Mouse (Mus musculus): Measurements from ENCODE around the gene Gdf15. TPM values are rescaled to one million over a fixed set of nuclear protein-coding genes. Genes with fewer than 3 reads are reported as not detected.

Gene Gdf15
- not detected for polyA plus RNA-seq (2017; shearing (Covaris generic))

DNA sequence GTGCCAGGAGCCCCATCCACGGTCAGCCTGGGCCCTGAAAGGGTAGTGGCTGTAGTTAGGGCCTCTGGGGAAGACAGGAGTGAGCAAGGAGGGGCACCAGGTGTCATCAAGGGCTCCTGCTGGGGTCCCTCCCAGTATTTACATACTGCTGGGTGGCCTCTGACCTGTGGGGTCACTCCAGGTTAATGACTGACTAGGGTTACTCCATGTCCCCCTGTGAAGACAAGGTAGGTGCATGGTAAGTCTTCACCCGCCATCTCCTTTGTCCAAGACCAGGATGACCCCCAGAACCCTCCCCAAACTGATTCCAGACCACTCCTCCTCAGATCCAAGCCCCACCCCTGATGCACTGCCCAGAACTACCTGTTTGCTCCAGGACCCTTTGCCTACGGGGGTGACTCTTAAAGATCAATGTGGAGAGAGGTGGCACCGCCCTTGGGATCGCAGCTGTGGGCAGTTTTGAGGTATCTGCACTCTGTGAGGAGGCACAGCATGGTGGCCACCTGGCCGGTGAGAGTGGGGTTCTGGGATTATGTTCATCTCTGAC, at the start of gene Gdf15:
Gene Gdf15 (minus strand): TSS at position 111 of the 547 bp plus-strand sequence.

DNA sequence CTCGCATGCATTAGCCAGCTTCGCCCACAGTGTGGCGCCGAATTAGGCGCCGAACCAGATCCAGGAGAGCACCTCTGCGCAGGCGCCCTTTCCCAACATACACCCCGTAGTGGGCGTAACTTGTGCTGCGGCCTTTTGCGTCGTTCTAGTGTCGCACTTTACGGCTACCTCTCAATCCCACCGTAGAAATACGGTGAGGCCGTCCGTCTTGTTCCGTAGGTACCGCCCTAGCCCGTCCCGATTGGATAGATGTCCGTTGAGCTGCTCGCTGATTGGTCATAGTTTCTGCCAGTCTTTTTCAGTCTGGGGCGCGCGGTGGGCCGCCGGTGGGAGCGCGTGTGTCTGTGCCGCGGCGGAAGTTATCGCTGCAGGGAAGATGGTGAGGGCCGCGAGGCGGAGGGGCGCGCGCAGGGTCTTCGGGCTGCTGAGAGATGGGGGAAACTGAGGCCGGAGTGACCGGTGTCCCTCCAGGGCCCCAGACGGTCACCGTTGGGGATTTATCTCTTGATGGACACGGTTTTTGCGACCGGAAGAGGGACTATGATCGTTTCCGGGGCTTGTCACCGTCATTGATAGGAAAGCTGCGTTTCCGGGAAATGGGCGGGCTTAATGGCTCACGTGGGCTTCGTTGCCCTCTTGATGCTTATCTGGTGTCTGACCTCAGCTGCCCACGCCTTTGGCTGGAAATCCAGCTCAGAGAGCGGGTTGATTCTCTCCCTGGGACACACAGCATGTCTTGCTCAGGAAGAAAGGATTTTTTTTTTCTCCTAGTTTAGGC, 41.0 kb upstream of the Gdf15 start, which contains the start of gene Lsm4:
Gene Lsm4 (plus strand): TSS at position 170 of the 778 bp plus-strand sequence.

DNA sequence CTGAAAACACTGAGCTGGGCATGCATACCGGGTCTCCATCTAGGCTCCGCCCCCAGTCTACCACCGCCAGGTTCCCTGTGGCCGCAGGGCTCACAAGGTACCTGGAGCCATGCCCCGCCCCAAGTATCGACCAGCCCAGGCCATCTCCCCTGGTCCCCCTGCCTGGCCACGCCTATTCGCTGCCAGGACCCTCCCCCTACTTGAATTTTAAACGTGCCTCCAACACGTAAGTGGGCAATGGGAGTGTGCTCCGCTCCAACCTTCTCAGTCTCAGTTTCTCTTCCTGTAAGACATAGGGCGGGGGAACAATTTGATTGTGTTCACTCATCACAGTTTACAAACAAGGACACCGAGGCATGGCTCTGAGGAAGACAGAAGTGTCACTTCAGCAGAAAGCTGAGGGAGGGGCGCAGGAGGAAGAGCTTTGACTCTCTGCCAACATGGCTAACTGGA, 28.0 kb upstream of the Gdf15 start, which contains the start of gene Pgpep1:
Gene Pgpep1 (minus strand): TSS at position 116 of the 453 bp plus-strand sequence.

DNA sequence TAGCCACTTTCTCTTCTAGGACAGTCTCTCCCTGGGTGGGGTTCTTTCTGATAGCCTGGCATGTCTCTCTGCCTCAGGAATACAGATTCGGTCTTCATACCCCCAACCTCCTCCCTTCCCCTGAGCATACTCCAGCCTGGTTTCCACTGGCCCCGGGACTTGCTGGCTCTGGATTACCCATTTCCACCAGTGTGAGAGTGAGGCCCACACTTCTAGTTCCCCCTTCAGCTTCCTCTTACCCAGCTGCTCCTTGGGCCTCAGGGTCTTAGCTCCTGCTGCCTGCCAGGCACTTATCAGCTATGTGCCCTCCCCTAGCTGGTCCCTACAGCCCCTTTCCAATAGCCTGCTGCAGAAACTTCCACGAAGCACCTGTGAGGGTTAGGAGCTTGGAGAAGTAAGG, 16.4 kb downstream of the Gdf15 start, which contains the start of gene Lrrc25:
Gene Lrrc25 (plus strand): TSS at position 262 of the 400 bp plus-strand sequence.

DNA sequence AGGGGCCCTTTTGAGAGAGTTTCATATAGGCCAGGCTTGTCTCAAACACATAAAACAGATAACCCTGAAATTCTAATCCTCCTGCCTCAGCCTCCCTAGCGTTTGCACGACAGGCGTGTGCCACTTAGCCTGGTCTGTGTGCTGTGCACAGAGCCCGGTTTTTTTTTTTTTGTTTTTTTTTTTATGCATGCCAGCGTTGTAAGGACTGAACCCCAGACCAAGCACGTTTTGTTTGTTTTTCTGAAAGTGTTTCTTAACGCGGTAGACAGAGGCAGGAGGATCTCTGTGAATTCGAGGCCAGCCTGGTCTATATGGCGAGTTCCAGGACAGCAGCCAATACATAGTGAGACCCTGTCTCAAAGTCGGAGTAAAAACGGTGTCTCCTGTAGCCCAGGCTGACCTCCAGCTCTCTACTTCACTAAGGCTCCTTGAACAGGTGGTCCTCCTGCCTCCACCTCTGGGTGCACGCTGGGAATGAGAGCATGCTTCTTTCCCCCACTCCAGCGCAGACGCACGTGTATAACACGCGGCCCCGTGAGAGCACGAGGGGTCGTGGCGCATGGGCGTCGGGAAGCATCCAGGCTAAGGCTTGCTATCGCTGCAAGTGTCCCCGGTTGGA, 23.4 kb downstream of the Gdf15 start, which contains the start of gene Ssbp4:
Gene Ssbp4 (minus strand): TSS at position 124 of the 619 bp plus-strand sequence.

DNA sequence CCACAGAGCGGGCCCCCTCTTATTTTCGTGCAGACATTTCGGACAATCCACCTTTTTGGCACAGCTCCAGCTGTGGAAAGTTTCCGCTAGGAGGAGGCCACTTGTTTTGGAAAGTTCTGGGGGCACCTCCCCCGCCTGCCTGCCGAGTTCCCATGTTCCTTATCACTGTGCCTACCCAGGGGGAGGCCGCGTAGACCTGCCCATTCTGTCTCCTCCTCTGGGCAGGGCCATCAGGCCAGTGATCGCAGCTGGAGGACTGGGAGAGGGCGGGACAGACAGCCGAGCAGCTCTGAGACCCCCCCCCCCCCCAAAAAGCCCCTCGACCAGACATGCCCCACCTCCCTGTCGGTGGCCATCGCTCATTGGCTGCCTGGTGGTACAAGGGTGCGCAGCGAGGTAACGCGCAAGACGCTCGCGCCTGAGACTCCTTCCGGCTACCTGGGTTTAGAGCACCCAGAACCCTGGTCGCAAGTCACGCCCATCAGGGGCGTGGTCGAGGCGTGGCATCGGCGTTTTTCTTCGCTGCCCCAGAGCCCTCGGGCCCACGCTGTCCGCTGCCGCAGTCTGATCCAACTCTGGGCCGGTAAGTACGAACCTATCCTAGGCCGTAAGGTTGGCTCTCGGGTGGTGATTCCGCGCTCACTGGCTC, 38.2 kb downstream of the Gdf15 start, which contains the start of gene Isyna1:
Gene Isyna1 (plus strand): TSS at position 413 of the 649 bp plus-strand sequence.

Other genes starting within 250 kb of the Gdf15 start
- gene Crtc1, start 192.9 kb downstream of the Gdf15 start, polyA plus RNA-seq (2017; shearing (Covaris generic)), result 22.8 TPM
- 8.9 TPM for gene Klhl26, start 155.5 kb downstream of the Gdf15 start, polyA plus RNA-seq (2017; shearing (Covaris generic))
- gene Tmem59l, start 145.1 kb downstream of the Gdf15 start, polyA plus RNA-seq (2017; shearing (Covaris generic)), result not detected
- gene Crlf1, start 139.3 kb downstream of the Gdf15 start, polyA plus RNA-seq (2017; shearing (Covaris generic)), result not detected
- gene Rex1bd, start 125.7 kb downstream of the Gdf15 start, polyA plus RNA-seq (2017; shearing (Covaris generic)), result 138 TPM
- 1,281 TPM for gene Uba52, start 121.7 kb downstream of the Gdf15 start, polyA plus RNA-seq (2017; shearing (Covaris generic))
- gene Fkbp8, start 104.7 kb downstream of the Gdf15 start, polyA plus RNA-seq (2017; shearing (Covaris generic)), result 424 TPM
- gene Kxd1, start 104.5 kb downstream of the Gdf15 start, polyA plus RNA-seq (2017; shearing (Covaris generic)), result 106 TPM
- 42.7 TPM for gene Ell, start 93.0 kb downstream of the Gdf15 start, polyA plus RNA-seq (2017; shearing (Covaris generic))
- gene Isyna1, start 38.1 kb downstream of the Gdf15 start, polyA plus RNA-seq (2017; shearing (Covaris generic)), result 48.6 TPM
- gene Ssbp4, start 23.6 kb downstream of the Gdf15 start, polyA plus RNA-seq (2017; shearing (Covaris generic)), result 12.8 TPM
- 0.57 TPM for gene Lrrc25, start 16.3 kb downstream of the Gdf15 start, polyA plus RNA-seq (2017; shearing (Covaris generic))
- gene Pgpep1, start 27.9 kb upstream of the Gdf15 start, polyA plus RNA-seq (2017; shearing (Covaris generic)), result 9.7 TPM
- gene Lsm4, start 40.8 kb upstream of the Gdf15 start, polyA plus RNA-seq (2017; shearing (Covaris generic)), result 259 TPM
- 12.8 TPM for gene Jund, start 66.5 kb upstream of the Gdf15 start, polyA plus RNA-seq (2017; shearing (Covaris generic))
- 0.07 TPM for gene Iqcn, start 71.0 kb upstream of the Gdf15 start, polyA plus RNA-seq (2017; shearing (Covaris generic))
- not detected for gene Gm3336, start 86.1 kb upstream of the Gdf15 start, polyA plus RNA-seq (2017; shearing (Covaris generic))
- 0.41 TPM for gene Pde4c, start 91.3 kb upstream of the Gdf15 start, polyA plus RNA-seq (2017; shearing (Covaris generic))
- gene Rab3a, start 122.2 kb upstream of the Gdf15 start, polyA plus RNA-seq (2017; shearing (Covaris generic)), result 9.9 TPM
- gene Mpv17l2, start 128.5 kb upstream of the Gdf15 start, polyA plus RNA-seq (2017; shearing (Covaris generic)), result 9.6 TPM
- gene Pik3r2, start 144.3 kb upstream of the Gdf15 start, polyA plus RNA-seq (2017; shearing (Covaris generic)), result 17.0 TPM
- gene Mast3, start 172.6 kb upstream of the Gdf15 start, polyA plus RNA-seq (2017; shearing (Covaris generic)), result 49.0 TPM
- 49.0 TPM for gene Il12rb1, start 176.0 kb upstream of the Gdf15 start, polyA plus RNA-seq (2017; shearing (Covaris generic))
- 2.3 TPM for gene Arrdc2, start 207.3 kb upstream of the Gdf15 start, polyA plus RNA-seq (2017; shearing (Covaris generic))
- gene Kcnn1, start 230.8 kb upstream of the Gdf15 start, polyA plus RNA-seq (2017; shearing (Covaris generic)), result not detected
- 78.6 TPM for gene Ccdc124, start 241.5 kb upstream of the Gdf15 start, polyA plus RNA-seq (2017; shearing (Covaris generic))

All from CD4-positive, CD25-positive, alpha-beta regulatory T cell, adult 9 weeks (primary cell).